Mouse (Mus musculus) midbrain, postnatal 0 days (tissue): ENCODE data around the gene Rexo2. TPM values are rescaled to one million over a fixed set of nuclear protein-coding genes. Genes with fewer than 3 reads are reported as not detected.

Experiments
- ATAC-seq: fragments of 200-750 bp; cut with Nextera tagmentation; 2 replicates; pipeline ENCODE4 v1.8.0; 2017; ENCODE audit warnings: moderate number of reproducible peaks, mild to moderate bottlenecking, moderate TSS enrichment, moderate library complexity; ENCODE audit not compliant: low FRiP score
- DNase-seq: peaks from one replicate; pipeline ENCODE4 v3.0.0-alpha.2; 2015; ENCODE audit warnings: low spot score
- H3K27ac ChIP-seq: fragments of 300-500 bp; sonication (generic); 2 replicates; pipeline ENCODE4 v1.5.1; 2014; ENCODE audit warnings: low read depth, mild to moderate bottlenecking, low read length, mixed read lengths
- H3K27me3 ChIP-seq: fragments of 300-500 bp; sonication (generic); 2 replicates; pipeline ENCODE4 v1.6.1; 2014; ENCODE audit warnings: low read length, control low read depth, mixed read lengths; ENCODE audit not compliant: insufficient read depth
- H3K36me3 ChIP-seq: fragments of 300-500 bp; sonication (generic); 2 replicates; pipeline ENCODE4 v1.6.1; 2014; ENCODE audit warnings: low read length, control low read depth, mixed read lengths; ENCODE audit not compliant: insufficient read depth
- H3K4me1 ChIP-seq: fragments of 300-500 bp; sonication (generic); 2 replicates; pipeline ENCODE4 v1.6.1; 2014; ENCODE audit warnings: mild to moderate bottlenecking, control low read depth, antibody characterized with exemption, low read length, mixed read lengths; ENCODE audit not compliant: insufficient read depth
- H3K4me2 ChIP-seq: fragments of 300-500 bp; sonication (generic); 2 replicates; pipeline ENCODE4 v1.6.1; 2014; ENCODE audit warnings: low read depth, mild to moderate bottlenecking, low read length, mixed read lengths; ENCODE audit not compliant: poor library complexity, severe bottlenecking
- H3K4me3 ChIP-seq: fragments of 300-500 bp; sonication (generic); 2 replicates; pipeline ENCODE4 v1.5.1; 2014; ENCODE audit warnings: low read depth, mild to moderate bottlenecking, low read length, moderate library complexity
- H3K9ac ChIP-seq: fragments of 300-500 bp; sonication (generic); replicated peaks from 2 replicates; pipeline ENCODE4 v1.6.1; 2014; ENCODE audit warnings: mild to moderate bottlenecking, low read length, moderate library complexity, mixed read lengths; ENCODE audit not compliant: poor library complexity, severe bottlenecking
- H3K9me3 ChIP-seq: fragments of 300-500 bp; sonication (generic); 2 replicates; pipeline ENCODE4 v1.6.1; 2016; ENCODE audit warnings: low read length, control low read depth
- CTCF ChIP-seq: IDR thresholded peaks from 2 replicates; pipeline ENCODE4 v1.5.1; 2016; ENCODE audit warnings: antibody characterized with exemption, mild to moderate bottlenecking
- WGBS: fragments of 180-500 bp; shearing (Covaris S2); extraction: QIAGEN DNeasy Blood & Tissue Kit; methylation state at CpG from one replicate; pipeline ENCODE4 v1.1.7; 2014; 5-methylcytosine and 5-hydroxymethylcytosine counted together
- polyA plus RNA-seq: library from polyadenylated mRNA; unstranded; fragments of >200 nt; fragmentation: Nextera tagmentation; extraction: Ambion mirVana; gene quantifications from 2 replicates; pipeline ENCODE4 v1.2.1, GENCODE M21; 2015
- total RNA-seq: library from RNA; depleted of rRNA; stranded (reverse); fragments of >200 nt; gene quantifications from 2 replicates; pipeline ENCODE4 v1.2.3, GENCODE M21; 2014

Gene Rexo2
- total and polyA plus RNA-seq, 2 experiments from 2014 or later = 53.8 to 96.4 TPM

DNA sequence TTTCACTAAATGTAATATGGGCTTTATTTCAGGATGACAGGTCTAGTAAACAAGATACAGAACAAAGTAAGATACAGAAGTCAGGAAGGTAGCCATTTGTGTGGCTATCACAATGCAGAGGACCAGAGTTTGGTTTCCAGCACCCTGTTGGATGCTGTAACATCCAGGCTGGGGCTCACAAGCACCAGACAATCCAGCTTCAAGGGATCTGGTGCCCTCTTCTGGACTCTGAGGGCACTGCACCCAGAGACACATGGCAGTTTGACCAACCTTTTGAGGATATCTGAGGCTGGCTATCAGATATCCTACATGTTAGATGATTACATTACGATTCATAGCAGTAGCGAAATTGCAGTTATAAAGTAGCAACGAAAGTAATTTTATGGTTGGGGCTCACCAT, 14.8 kb downstream of the Rexo2 start:
- H3K27ac ChIP-seq = no peak overlapping the region
- H3K36me3 ChIP-seq = 0 out of 2 replicates have a peak, but pooled peaks cover 2% of the 10 kb centered on the region
- 95% methylated on average over 3 of the region's 3 CpGs for WGBS
- no peak for ATAC-seq
- peaks cover 6% of the 10 kb centered on the region; the same call in 1 of the 2 replicates for H3K9me3 ChIP-seq
- H3K4me1 ChIP-seq = no peaks in the 10 kb centered on the region
- H3K4me3 ChIP-seq = no peak overlapping the region
- H3K27me3 ChIP-seq = no peaks in the 10 kb centered on the region
- TF ChIP-seq CTCF = peak; percentile 38
- DNase-seq = no peak
- H3K9ac ChIP-seq = no peak overlapping the region
- no peak overlapping the region for H3K4me2 ChIP-seq

DNA sequence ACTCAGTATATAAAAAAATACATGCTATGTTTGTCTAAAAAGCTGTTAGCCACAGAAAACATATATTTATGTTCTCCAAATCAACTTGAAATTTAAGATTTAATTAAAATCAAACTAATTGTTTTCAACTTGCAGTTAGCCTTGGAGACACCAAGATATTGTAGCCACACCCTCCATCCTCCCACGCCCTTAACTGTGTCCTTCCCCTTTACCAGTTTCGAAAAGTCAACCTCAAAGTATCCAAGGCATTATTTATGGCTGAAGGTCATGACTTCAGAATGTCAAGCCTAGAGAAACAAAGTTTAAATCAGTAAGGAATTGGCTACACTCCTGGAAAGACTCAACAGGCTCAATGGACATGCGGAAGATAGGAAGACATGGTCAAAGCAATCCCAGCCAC, 18.9 kb downstream of the Rexo2 start:
- ATAC-seq = no peak
- 89% methylated on average over 3 of the region's 3 CpGs for WGBS
- TF ChIP-seq CTCF = no peak

DNA sequence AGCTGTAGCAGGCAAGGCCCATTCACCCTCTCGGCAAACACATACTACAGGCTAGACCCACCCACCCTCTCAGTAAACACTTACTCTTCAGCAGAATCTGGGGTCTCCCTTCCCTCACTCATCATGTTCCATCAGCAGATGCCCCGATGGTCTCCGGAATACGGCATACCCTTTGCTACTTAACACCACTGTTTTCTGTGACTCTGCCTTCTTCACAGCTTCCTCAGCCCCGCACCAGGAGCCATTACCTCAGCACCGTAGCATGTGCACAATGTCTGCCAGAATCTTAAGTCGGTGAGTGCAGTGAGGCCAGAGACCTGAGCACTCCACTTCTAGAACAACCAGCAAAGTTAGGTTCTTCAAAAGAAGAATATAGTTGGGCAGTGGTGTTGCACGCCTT, 19.7 kb downstream of the Rexo2 start:
- ATAC-seq = no peak
- Histone ChIP-seq H3K36me3 (no peaks in the 10 kb centered on the region), H3K4me2 (no peak overlapping the region), H3K4me3 (no peak overlapping the region), H3K27me3 (no peaks in the 10 kb centered on the region), H3K9ac (no peak overlapping the region), H3K4me1 (no peaks in the 10 kb centered on the region), H3K27ac (no peak overlapping the region), H3K9me3 (peaks cover 6% of the 10 kb centered on the region; the same call in 1 of the 2 replicates)
- DNase-seq = no peak
- TF ChIP-seq CTCF = no peak
- 94% methylated on average over 8 of the region's 8 CpGs for WGBS

More for the DNA sequence above, 18.9 kb downstream of the Rexo2 start:
- H3K4me3 ChIP-seq = no peak overlapping the region
- no peaks in the 10 kb centered on the region for H3K27me3 ChIP-seq
- H3K4me1 ChIP-seq = no peaks in the 10 kb centered on the region
- H3K9ac ChIP-seq = no peak overlapping the region
- no peak overlapping the region for H3K27ac ChIP-seq
- DNase-seq = no peak
- H3K36me3 ChIP-seq = no peaks in the 10 kb centered on the region
- no peak overlapping the region for H3K4me2 ChIP-seq
- H3K9me3 ChIP-seq = peaks cover 6% of the 10 kb centered on the region; the same call in 1 of the 2 replicates

DNA sequence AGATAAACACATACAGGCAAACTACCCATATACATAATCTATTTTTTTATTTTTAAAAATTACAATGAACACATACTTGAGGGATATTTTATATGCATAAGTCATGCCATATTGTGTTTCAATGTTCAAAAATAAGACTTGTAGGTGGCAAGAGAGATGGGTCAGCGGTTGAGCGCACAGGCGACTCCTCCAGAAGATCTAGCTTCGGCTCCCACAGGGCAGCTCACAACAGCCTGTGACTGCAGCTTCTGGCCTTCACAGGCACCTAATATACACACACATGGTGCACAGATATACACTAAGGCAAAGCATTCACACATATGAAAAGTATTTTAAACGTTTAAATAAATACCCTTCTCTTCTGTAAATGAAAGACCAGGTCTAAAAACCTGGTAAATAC, 21.0 kb downstream of the Rexo2 start:
- H3K4me3 ChIP-seq = no peak overlapping the region
- H3K4me2 ChIP-seq = no peak overlapping the region
- no peaks in the 10 kb centered on the region for H3K36me3 ChIP-seq
- H3K9me3 ChIP-seq = no peaks in the 10 kb centered on the region
- no peaks in the 10 kb centered on the region for H3K4me1 ChIP-seq
- H3K27ac ChIP-seq = no peak overlapping the region
- WGBS = 91% methylated on average over 5 of the region's 5 CpGs
- TF ChIP-seq CTCF = no peak
- no peaks in the 10 kb centered on the region for H3K27me3 ChIP-seq
- no peak for DNase-seq
- H3K9ac ChIP-seq = no peak overlapping the region
- ATAC-seq = no peak

DNA sequence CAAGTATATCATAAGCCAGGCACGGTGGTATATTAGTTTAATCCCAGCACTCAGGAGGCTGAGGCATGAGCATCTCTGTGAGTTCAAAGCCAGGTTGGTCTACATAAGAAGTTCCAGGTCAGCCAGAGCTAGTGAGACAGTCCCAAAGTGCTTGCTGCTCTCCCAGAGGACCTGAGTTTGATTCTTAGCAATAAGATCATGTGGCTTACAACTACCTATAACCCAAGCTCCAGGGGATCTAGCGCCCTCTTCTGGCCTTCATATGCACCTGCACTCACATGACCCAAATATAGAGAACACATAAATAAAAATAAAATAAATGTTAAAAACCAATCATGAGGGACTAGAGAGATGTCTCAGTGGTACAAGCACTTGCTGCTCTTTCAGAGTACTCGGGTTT, 21.5 kb downstream of the Rexo2 start:
- DNase-seq = no peak
- H3K9ac ChIP-seq = no peak overlapping the region
- no peak overlapping the region for H3K4me3 ChIP-seq
- H3K27ac ChIP-seq = no peak overlapping the region
- 68% methylated on average over 3 of the region's 3 CpGs for WGBS
- no peaks in the 10 kb centered on the region for H3K27me3 ChIP-seq
- ATAC-seq = no peak
- no peaks in the 10 kb centered on the region for H3K36me3 ChIP-seq
- H3K4me1 ChIP-seq = no peaks in the 10 kb centered on the region
- TF ChIP-seq CTCF = peak; percentile 30
- no peak overlapping the region for H3K4me2 ChIP-seq
- no peaks in the 10 kb centered on the region for H3K9me3 ChIP-seq

DNA sequence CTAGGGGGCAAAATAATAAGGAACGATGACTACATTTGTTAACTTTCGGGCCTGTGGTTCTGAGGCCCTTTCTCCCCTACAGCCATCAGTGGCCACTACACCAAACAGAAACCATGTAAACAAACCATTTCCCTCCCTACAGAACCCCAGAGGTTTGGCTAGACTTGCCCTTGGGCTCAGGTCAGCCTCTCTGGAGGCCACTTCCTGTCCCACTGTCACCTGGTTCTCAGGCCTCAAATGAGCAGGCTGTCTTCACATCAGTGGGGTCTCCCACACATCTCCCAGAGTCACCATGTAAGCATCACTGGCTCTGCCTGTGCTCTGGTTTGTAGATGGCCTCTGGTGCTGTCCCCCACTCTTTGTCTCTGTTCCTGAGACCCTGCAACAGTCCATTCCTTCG, 24.5 kb downstream of the Rexo2 start:
- H3K4me2 ChIP-seq = no peak overlapping the region
- H3K4me3 ChIP-seq = no peak overlapping the region
- H3K27ac ChIP-seq = no peak overlapping the region
- TF ChIP-seq CTCF = no peak
- DNase-seq (no peak), ATAC-seq (no peak)
- no peaks in the 10 kb centered on the region for H3K4me1 ChIP-seq
- H3K27me3 ChIP-seq = no peaks in the 10 kb centered on the region
- H3K36me3 ChIP-seq = no peaks in the 10 kb centered on the region
- WGBS = 93% methylated on average over 3 of the region's 3 CpGs
- no peak overlapping the region for H3K9ac ChIP-seq
- H3K9me3 ChIP-seq = no peaks in the 10 kb centered on the region
